Mouse (Mus musculus) megakaryocyte, embryonic 14.5 days (primary cell): ENCODE data around the gene Atp8b2.

Experiments
- FLI1 ChIP-seq: IDR thresholded peaks from 2 replicates; pipeline ENCODE4 v1.6.1; 2012; ENCODE audit warnings: low read length, inconsistent platforms, mixed read lengths
- GATA1 ChIP-seq: IDR thresholded peaks from 3 replicates; pipeline ENCODE4 v1.6.1; 2012; ENCODE audit warnings: mixed read lengths, low read length, inconsistent platforms, borderline replicate concordance

DNA sequence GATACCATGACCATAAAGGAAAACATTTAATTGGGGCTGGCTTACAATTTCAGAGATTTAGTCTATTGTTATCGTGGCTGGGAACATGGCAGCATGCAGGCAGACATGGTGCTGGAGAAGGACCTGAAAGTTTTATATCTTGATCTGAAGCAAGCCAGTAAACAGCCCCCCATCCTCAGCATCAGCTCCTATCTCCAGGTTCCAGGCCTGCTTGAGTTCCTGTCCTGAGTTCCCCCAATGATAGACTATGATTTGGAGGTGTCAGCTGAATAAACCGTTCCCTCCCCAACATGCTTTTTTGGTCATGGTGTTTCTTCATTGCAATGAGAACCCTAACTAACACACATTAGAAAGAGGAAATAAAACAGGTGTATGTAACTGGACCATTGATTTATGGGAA lies 30.4 kb downstream of the Atp8b2 start:
- no peak for TF ChIP-seq GATA1
- TF ChIP-seq FLI1 = no peak
